Mouse (Mus musculus) ES-Bruce4 (cell line): ENCODE data around the gene Gramd1b.

Experiments
- CTCF ChIP-seq: IDR thresholded peaks from one replicate; pipeline ENCODE4 v1.8.1; 2011; ENCODE audit warnings: low read depth, low read length
- EP300 ChIP-seq: IDR thresholded peaks from 2 replicates; pipeline ENCODE4 v1.6.1; 2011; ENCODE audit warnings: low read depth, low read length; ENCODE audit not compliant: insufficient read depth
- POLR2A ChIP-seq: IDR thresholded peaks from one replicate; pipeline ENCODE4 v1.8.1; 2011; ENCODE audit warnings: low read length; ENCODE audit not compliant: insufficient read depth

DNA sequence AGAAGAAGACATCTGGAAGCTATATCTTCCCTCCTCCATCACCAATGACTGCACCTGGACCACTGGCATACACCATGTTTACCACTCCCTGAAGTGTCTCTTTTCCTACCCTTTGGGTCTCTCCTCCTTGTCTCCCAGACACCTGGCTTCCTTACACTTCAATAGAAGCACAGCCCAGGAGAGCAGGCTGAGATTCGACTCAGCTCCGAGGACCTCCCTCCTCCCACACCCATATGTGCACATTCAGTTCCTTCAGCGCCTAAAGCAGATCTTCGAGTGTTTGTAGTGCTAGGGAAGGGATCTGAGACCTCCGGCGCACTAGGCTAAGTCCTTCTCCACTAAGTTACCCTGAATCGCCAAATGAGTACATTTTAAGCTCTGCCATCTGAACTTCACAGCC, 127.4 kb downstream of the Gramd1b start:
- TF ChIP-seq POLR2A (no peak), CTCF (no peak), EP300 (no peak)
